Mouse (Mus musculus) lung, embryonic 16.5 days (tissue): ENCODE measurements around the gene Slc11a1. TPM values are rescaled to one million over a fixed set of nuclear protein-coding genes. Genes with fewer than 3 reads are reported as not detected.
A peak's percentile ranks its signal among the peaks of the same experiment; 100 is the strongest.
"Not testable (repeated sequence)": the region's sequence is repeated elsewhere in the genome, so short reads cannot be mapped to it uniquely, and the experiment has no call there.

Experiments used
- ATAC-seq: fragments of 200-750 bp; cut with Nextera tagmentation; 2 replicates; pipeline ENCODE4 v1.8.0; 2017; ENCODE audit warnings: low read depth, mild to moderate bottlenecking, moderate library complexity
- H3K27ac ChIP-seq: fragments of 300-500 bp; sonication (generic); 2 replicates; pipeline ENCODE4 v1.5.1; 2014; ENCODE audit warnings: mild to moderate bottlenecking, control low read depth, low read length
- H3K27me3 ChIP-seq: fragments of 300-500 bp; sonication (generic); 2 replicates; pipeline ENCODE4 v1.6.1; 2014; ENCODE audit warnings: low read depth, low read length, mixed read lengths; ENCODE audit not compliant: control insufficient read depth, insufficient read depth
- H3K36me3 ChIP-seq: fragments of 300-500 bp; sonication (generic); 2 replicates; pipeline ENCODE4 v1.6.1; 2014; ENCODE audit warnings: low read length; ENCODE audit not compliant: control insufficient read depth, insufficient read depth
- H3K4me1 ChIP-seq: fragments of 300-500 bp; sonication (generic); replicated peaks from 2 replicates; pipeline ENCODE4 v1.6.1; 2014; ENCODE audit warnings: low read length, mixed read lengths; ENCODE audit not compliant: control insufficient read depth, insufficient read depth
- H3K4me2 ChIP-seq: fragments of 300-500 bp; sonication (generic); 2 replicates; pipeline ENCODE4 v1.6.1; 2014; ENCODE audit warnings: low read depth, low read length, control low read depth
- H3K4me3 ChIP-seq: fragments of 300-500 bp; sonication (generic); 2 replicates; pipeline ENCODE4 v1.5.1; 2014; ENCODE audit warnings: mild to moderate bottlenecking, low read length, control low read depth
- H3K9ac ChIP-seq: fragments of 300-500 bp; sonication (generic); 2 replicates; pipeline ENCODE4 v1.6.1; 2014; ENCODE audit warnings: low read length, control low read depth
- H3K9me3 ChIP-seq: fragments of 300-500 bp; sonication (generic); 2 replicates; pipeline ENCODE4 v1.6.1; 2016; ENCODE audit warnings: low read length; ENCODE audit not compliant: control insufficient read depth
- WGBS: fragments of 180-500 bp; shearing (Covaris S2); extraction: QIAGEN DNeasy Blood & Tissue Kit; methylation state at CpG from one replicate; pipeline ENCODE4 v1.1.7; 2014; 5-methylcytosine and 5-hydroxymethylcytosine counted together
- polyA plus RNA-seq: library from polyadenylated mRNA; unstranded; fragments of >200 nt; fragmentation: Nextera tagmentation; extraction: Ambion mirVana; gene quantifications from 2 replicates; pipeline ENCODE4 v1.2.1, GENCODE M21; 2015

Slc11a1 gene
- polyA plus RNA-seq, 1 experiment from 2014 or later = 3.5 TPM

DNA sequence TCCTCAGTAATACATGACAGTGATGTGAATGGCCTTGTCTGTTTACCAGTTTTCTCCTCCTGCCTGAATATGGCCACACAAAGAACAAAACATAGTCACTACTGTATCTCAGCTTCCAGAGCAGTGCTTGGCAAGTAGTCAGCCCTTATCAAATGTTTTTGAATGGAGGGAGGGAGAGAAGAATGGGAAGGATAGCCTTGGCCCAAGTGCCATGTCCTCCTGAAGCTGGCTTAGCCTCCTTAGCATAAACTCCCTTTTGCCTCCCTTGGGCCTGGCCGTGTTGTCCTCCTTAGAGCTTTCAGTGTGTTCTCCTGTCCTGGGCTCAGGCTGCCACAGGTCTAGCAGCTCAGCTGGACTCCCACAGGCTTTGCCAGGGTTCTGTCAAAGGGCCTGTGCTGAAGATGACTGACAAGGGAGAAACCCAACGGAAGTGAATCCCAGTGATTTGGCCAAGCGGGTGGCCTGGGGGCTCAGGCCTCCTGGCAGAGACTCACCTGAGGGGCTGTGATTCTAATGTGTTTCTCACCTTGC lies 37.7 kb upstream of the Slc11a1 start:
- Histone ChIP-seq H3K4me3 (no peak overlapping the region), H3K4me1 (peaks cover 5% of the 10 kb centered on the region), H3K27ac (no peak overlapping the region), H3K9me3 (no peaks in the 10 kb centered on the region), H3K36me3 (no peaks in the 10 kb centered on the region), H3K4me2 (no peak overlapping the region), H3K27me3 (no peaks in the 10 kb centered on the region), H3K9ac (no peak overlapping the region)
- no peak for ATAC-seq
- 77% methylated on average over 3 of the region's 3 CpGs for WGBS

DNA sequence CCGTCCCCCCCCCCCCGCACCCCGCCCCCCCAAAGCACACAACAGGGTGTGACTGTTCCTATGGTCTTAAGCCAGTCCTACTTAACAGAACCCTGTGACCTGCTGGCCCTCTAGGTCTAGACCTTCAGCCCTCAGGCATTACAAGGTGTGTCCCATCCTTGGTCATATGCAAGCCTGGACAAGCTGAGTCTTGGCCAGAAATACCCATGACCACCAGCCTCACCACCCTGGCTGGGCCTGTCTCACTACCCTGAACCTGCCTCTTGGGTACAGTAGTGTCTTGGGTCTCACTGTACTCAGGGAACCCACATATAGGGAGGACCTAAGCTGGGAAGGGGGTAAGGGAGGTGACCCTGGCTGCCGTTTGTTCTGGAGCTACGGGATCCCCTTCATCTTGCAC lies 37.0 kb upstream of the Slc11a1 start:
- no peaks in the 10 kb centered on the region for H3K36me3 ChIP-seq
- H3K9ac ChIP-seq = no peak overlapping the region
- no peaks in the 10 kb centered on the region for H3K27me3 ChIP-seq
- 0 out of 2 replicates have a peak, but pooled peaks have one; percentile 13 for ATAC-seq
- 71% methylated on average over 3 of the region's 5 CpGs for WGBS
- H3K4me3 ChIP-seq = no peak overlapping the region
- H3K9me3 ChIP-seq = no peaks in the 10 kb centered on the region
- H3K4me1 ChIP-seq = peaks cover 4% of the 10 kb centered on the region
- H3K27ac ChIP-seq = no peak overlapping the region
- H3K4me2 ChIP-seq = no peak overlapping the region

- Histone ChIP-seq H3K27me3 (no peaks in the 10 kb centered on the region), H3K4me3 (no peak overlapping the region), H3K9me3 (no peaks in the 10 kb centered on the region), H3K36me3 (no peaks in the 10 kb centered on the region), H3K4me1 (no peaks in the 10 kb centered on the region), H3K4me2 (no peak overlapping the region), H3K27ac (no peak overlapping the region), H3K9ac (no peak overlapping the region)
- WGBS = 71% methylated on average over 4 of the region's 4 CpGs
- no peak for ATAC-seq
Measured at GRCm38 (mm10) chr1:74338626-74339025, 36.4 kb upstream of the Slc11a1 start.

GRCm38 (mm10) chr1:74339917-74340316 lies 35.1 kb upstream of the Slc11a1 start:
- no peak for ATAC-seq
- H3K4me3 ChIP-seq = no peak overlapping the region
- WGBS = 89% methylated on average over 9 of the region's 9 CpGs
- no peaks in the 10 kb centered on the region for H3K9me3 ChIP-seq
- H3K27me3 ChIP-seq = no peaks in the 10 kb centered on the region
- H3K36me3 ChIP-seq = no peaks in the 10 kb centered on the region
- no peak overlapping the region for H3K4me2 ChIP-seq
- H3K9ac ChIP-seq = no peak overlapping the region
- no peak overlapping the region for H3K27ac ChIP-seq
- H3K4me1 ChIP-seq = no peaks in the 10 kb centered on the region

DNA sequence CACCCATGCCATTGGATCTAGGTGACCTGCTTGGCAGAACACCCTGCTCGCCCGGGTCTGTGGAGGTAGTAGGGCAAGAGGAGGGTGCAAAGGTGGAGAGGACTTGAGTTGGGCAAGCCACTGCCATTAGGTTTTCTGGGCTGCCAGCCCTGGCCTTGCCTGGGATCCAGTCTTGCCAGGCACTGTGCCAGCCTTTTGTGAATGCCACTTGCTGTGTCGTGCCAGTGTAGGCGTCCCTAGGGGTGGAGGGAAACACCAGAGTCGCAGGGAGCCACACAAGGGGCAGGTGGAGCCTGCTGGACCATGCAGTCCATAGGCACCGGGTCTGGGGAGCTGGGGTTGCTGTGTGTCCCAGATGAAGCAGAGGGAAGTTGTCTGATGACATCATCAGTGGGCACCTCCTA lies 34.6 kb upstream of the Slc11a1 start:
- H3K4me2 ChIP-seq = no peak overlapping the region
- no peaks in the 10 kb centered on the region for H3K36me3 ChIP-seq
- H3K9me3 ChIP-seq = no peaks in the 10 kb centered on the region
- 87% methylated on average over 6 of the region's 6 CpGs for WGBS
- H3K27ac ChIP-seq = no peak overlapping the region
- H3K4me1 ChIP-seq = no peaks in the 10 kb centered on the region
- no peak overlapping the region for H3K4me3 ChIP-seq
- H3K9ac ChIP-seq = no peak overlapping the region
- ATAC-seq = no peak
- no peaks in the 10 kb centered on the region for H3K27me3 ChIP-seq

GRCm38 (mm10) chr1:74340992-74341391 lies 34.0 kb upstream of the Slc11a1 start:
- H3K27me3 ChIP-seq, H3K27ac ChIP-seq, H3K4me1 ChIP-seq, H3K4me2 ChIP-seq, H3K36me3 ChIP-seq, H3K9ac ChIP-seq, H3K9me3 ChIP-seq, ATAC-seq, H3K4me3 ChIP-seq: not testable (repeated sequence)
- WGBS = 88% methylated on average over 4 of the region's 4 CpGs

DNA sequence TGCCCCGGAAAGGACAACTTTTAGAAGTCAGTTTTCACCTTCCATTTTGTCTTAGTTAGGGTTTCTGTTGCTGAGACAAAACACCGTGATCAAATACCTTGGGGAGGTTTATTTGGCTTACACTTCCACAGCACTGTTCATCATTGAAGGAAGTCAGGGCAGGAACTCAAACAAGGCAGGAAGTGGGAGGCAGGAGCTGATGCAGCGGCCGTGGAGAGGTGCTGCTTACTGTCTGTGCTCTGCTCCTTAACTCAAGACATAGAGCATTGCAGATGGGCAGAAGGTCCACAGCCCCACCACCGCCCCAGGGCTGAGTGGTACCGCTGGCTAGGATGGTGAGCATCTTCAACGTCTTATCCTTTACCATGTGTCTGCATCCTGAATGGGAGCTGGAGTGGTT lies 33.1 kb upstream of the Slc11a1 start:
- Histone ChIP-seq H3K4me3 (no peak overlapping the region), H3K27ac (no peak overlapping the region), H3K4me1 (no peaks in the 10 kb centered on the region), H3K9me3 (no peaks in the 10 kb centered on the region), H3K36me3 (no peaks in the 10 kb centered on the region), H3K9ac (no peak overlapping the region), H3K27me3 (no peaks in the 10 kb centered on the region), H3K4me2 (no peak overlapping the region)
- no peak for ATAC-seq
- 71% methylated on average over 7 of the region's 7 CpGs for WGBS

- H3K4me1 ChIP-seq = no peaks in the 10 kb centered on the region
- H3K36me3 ChIP-seq = no peaks in the 10 kb centered on the region
- H3K9ac ChIP-seq = no peak overlapping the region
- no peaks in the 10 kb centered on the region for H3K27me3 ChIP-seq
- ATAC-seq = no peak
- H3K27ac ChIP-seq = no peak overlapping the region
- WGBS = 88% methylated on average over 1 of the region's 1 CpGs
- H3K4me3 ChIP-seq = no peak overlapping the region
- H3K9me3 ChIP-seq = no peaks in the 10 kb centered on the region
- no peak overlapping the region for H3K4me2 ChIP-seq
Measured at GRCm38 (mm10) chr1:74342308-74342707, 32.7 kb upstream of the Slc11a1 start.

- Histone ChIP-seq H3K9ac (no peak overlapping the region), H3K4me2 (no peak overlapping the region), H3K27me3 (no peaks in the 10 kb centered on the region), H3K27ac (no peak overlapping the region), H3K9me3 (no peaks in the 10 kb centered on the region), H3K4me3 (no peak overlapping the region), H3K36me3 (no peaks in the 10 kb centered on the region), H3K4me1 (no peaks in the 10 kb centered on the region)
- ATAC-seq = no peak
- WGBS = 68% methylated on average over 5 of the region's 5 CpGs
Measured at GRCm38 (mm10) chr1:74343161-74343560, 31.8 kb upstream of the Slc11a1 start.
